Mouse (Mus musculus) stomach, postnatal 0 days (tissue): ENCODE measurements at regions not wholly inside any gene's neighbourhood (a gene's known extent, or its start where the extent isn't known, plus 50 kb on each side); places are given as distances from the start of the nearest gene placed in this dataset.

Experiments
- CTCF ChIP-seq: IDR thresholded peaks from 2 replicates; pipeline ENCODE4 v1.5.1; 2016; ENCODE audit warnings: antibody characterized with exemption, low read depth, mild to moderate bottlenecking, moderate library complexity
- EP300 ChIP-seq: optimal IDR thresholded peaks from 2 replicates; pipeline ENCODE3; 2016; ENCODE audit warnings: antibody characterized with exemption

DNA sequence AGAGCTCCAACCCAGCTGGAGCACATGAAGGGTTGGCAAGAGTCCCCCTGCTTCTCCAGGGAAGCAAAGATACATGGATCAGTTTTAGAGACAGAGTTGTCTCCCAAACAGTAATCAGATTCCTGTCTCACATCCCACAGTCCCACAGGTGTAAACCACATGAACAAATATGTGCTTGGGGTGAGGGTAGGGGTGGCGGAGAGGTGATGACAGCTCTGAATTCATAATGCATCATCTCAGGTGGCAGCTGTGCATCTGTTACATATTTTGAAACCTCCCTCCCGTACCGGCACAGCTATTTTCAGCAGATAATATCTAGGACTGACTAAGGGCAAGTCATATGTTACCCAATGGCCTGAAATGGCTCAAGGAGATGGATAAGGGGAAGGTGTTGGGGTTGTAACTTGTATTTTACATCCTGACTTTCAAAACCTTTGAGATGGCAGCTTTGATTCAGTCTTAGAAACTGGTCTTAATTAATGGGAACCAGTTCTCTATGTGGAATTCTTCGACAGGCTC is 579.2 kb upstream of the 2610301B20Rik start:
- TF ChIP-seq EP300: no peak
- no peak for TF ChIP-seq CTCF
